Comparison of ENCODE assay signal across 20 mouse cellular contexts in genomic region chr4:106381131-106381530, GRCm38 (mm10).
"Had no signal": no experiment of that assay in that cellular context is flagged by ENCODE, and none has a peak within 500 bp of the region (broad histone marks: within the 10 kb centered on the region; RNA-seq: fewer than 3 reads in every experiment).

No protein-coding gene starts in this region.

- DNase-seq: heart, postnatal 10 days; heart, postnatal 14 days; heart, postnatal 36 days; heart, postnatal 4 days; kidney, adult 11 months; kidney, adult 2 months; kidney, adult 8-10 months; kidney, adult 9 months; kidney, postnatal 10 days; kidney, postnatal 14 days; kidney, postnatal 25 days; kidney, postnatal 36 days; kidney, postnatal 4 days; layer of hippocampus, adult 9-11 months; layer of hippocampus, postnatal 36 days had no signal

- ATAC-seq: hindbrain, embryonic 16.5 days; hindbrain, postnatal 0 days; intestine, embryonic 15.5 days; intestine, embryonic 16.5 days; intestine, postnatal 0 days had no signal
